Mouse (Mus musculus) liver, adult 2 months (tissue): ENCODE data around the gene Kmt2d.

ENCODE experiments used
- CTCF ChIP-seq: fragments of 200-500 bp; IDR thresholded peaks from 2 replicates; pipeline ENCODE4 v1.5.1; 2011; ENCODE audit warnings: low read depth, low read length, control low read depth
- POLR2A ChIP-seq: fragments of 200-500 bp; IDR thresholded peaks from 2 replicates; pipeline ENCODE4 v1.6.1; 2011; ENCODE audit warnings: low read length, control low read depth; ENCODE audit not compliant: insufficient read depth; ENCODE audit errors: extremely low read depth

- TF ChIP-seq CTCF (no peak), POLR2A (no peak)
Measured at GRCm38 (mm10) chr15:98854214-98854613, 16.8 kb downstream of the Kmt2d start.
